Mouse (Mus musculus) adrenal gland, postnatal 36 days (tissue): ENCODE measurements around the gene Stxbp6. TPM values are rescaled to one million over a fixed set of nuclear protein-coding genes. Genes with fewer than 3 reads are reported as not detected.
"Not testable (repeated sequence)": the region's sequence is repeated elsewhere in the genome, so short reads cannot be mapped to it uniquely, and the experiment has no call there.

Experiments
- DNase-seq, 2 experiments: peaks; one replicate each; pipeline ENCODE4 v3.0.0; 2021; ENCODE audit warnings: mixed read lengths in 1 of 2
- total RNA-seq, 2 experiments: library from RNA; stranded (reverse); gene quantifications; 2 replicates each; pipeline ENCODE4 v1.2.3; 2021

Gene Stxbp6
- total RNA-seq, 2 experiments from 2014 or later: 16.7 to 22.2 TPM

- no peak for DNase-seq
Measured at GRCm38 (mm10) chr12:45056372-45056771, 18.1 kb downstream of the Stxbp6 start.

- DNase-seq: no peak
Measured at GRCm38 (mm10) chr12:45053319-45053718, 21.2 kb downstream of the Stxbp6 start.

GRCm38 (mm10) chr12:45052860-45053259 lies 21.6 kb downstream of the Stxbp6 start:
- DNase-seq: no peak

GRCm38 (mm10) chr12:45049894-45050293 lies 24.6 kb downstream of the Stxbp6 start:
- no peak for DNase-seq

- not testable (repeated sequence) for DNase-seq
Measured at GRCm38 (mm10) chr12:45047711-45048110, 26.8 kb downstream of the Stxbp6 start.

- DNase-seq: no peak
Measured at GRCm38 (mm10) chr12:45047172-45047571, 27.3 kb downstream of the Stxbp6 start.

GRCm38 (mm10) chr12:45044581-45044980 lies 29.9 kb downstream of the Stxbp6 start:
- no peak for DNase-seq

- peak in 1 of 2 experiments; percentile 7 for DNase-seq
Measured at GRCm38 (mm10) chr12:45042591-45043091, 31.9 kb downstream of the Stxbp6 start.

- no peak for DNase-seq
Measured at GRCm38 (mm10) chr12:45037496-45037895, 37.0 kb downstream of the Stxbp6 start.

- DNase-seq: peak in 1 of 2 experiments; percentile 9
Measured at GRCm38 (mm10) chr12:45037091-45037490, 37.4 kb downstream of the Stxbp6 start.

GRCm38 (mm10) chr12:45030681-45031080 lies 43.8 kb downstream of the Stxbp6 start:
- DNase-seq: no peak

- DNase-seq: no peak
Measured at GRCm38 (mm10) chr12:45026347-45026746, 48.2 kb downstream of the Stxbp6 start.

GRCm38 (mm10) chr12:45020018-45020417 lies 54.5 kb downstream of the Stxbp6 start:
- DNase-seq: no peak

GRCm38 (mm10) chr12:45019059-45019822 lies 55.3 kb downstream of the Stxbp6 start:
- no peak for DNase-seq

- DNase-seq: no peak
Measured at GRCm38 (mm10) chr12:45013246-45013756, 61.2 kb downstream of the Stxbp6 start.

GRCm38 (mm10) chr12:45011436-45012089 lies 62.9 kb downstream of the Stxbp6 start:
- no peak for DNase-seq

GRCm38 (mm10) chr12:45011006-45011405 lies 63.5 kb downstream of the Stxbp6 start:
- no peak for DNase-seq

GRCm38 (mm10) chr12:45009984-45010611 lies 64.4 kb downstream of the Stxbp6 start:
- no peak for DNase-seq

GRCm38 (mm10) chr12:45006569-45006968 lies 67.9 kb downstream of the Stxbp6 start:
- DNase-seq: no peak

GRCm38 (mm10) chr12:45006049-45006448 lies 68.5 kb downstream of the Stxbp6 start:
- no peak for DNase-seq

GRCm38 (mm10) chr12:45001996-45002395 lies 72.5 kb downstream of the Stxbp6 start:
- no peak for DNase-seq

GRCm38 (mm10) chr12:44997422-44997821 lies 77.1 kb downstream of the Stxbp6 start:
- DNase-seq: no peak

GRCm38 (mm10) chr12:44996897-44997296 lies 77.6 kb downstream of the Stxbp6 start:
- no peak for DNase-seq
